Mouse (Mus musculus): ENCODE results near the gene Frs3.

- TF ChIP-seq CTCF (IDR thresholded peaks at IDR 0.05; ENCODE audit: low read depth): no peak
- no peak for TF ChIP-seq EP300 (IDR thresholded peaks at IDR 0.05; ENCODE audit: low read depth)
These were observed 10.6 kb upstream of the Frs3 start for GRCm38 (mm10) chr17:47678238-47678637.

Measured in liver, embryonic 14.5 days (tissue).